Mouse (Mus musculus): ENCODE measurements at regions not wholly inside any gene's neighbourhood (a gene's known extent, or its start where the extent isn't known, plus 50 kb on each side); places are given as distances from the start of the nearest gene placed in this dataset.
A peak's percentile ranks its signal among the peaks of the same experiment; 100 is the strongest.

DNA sequence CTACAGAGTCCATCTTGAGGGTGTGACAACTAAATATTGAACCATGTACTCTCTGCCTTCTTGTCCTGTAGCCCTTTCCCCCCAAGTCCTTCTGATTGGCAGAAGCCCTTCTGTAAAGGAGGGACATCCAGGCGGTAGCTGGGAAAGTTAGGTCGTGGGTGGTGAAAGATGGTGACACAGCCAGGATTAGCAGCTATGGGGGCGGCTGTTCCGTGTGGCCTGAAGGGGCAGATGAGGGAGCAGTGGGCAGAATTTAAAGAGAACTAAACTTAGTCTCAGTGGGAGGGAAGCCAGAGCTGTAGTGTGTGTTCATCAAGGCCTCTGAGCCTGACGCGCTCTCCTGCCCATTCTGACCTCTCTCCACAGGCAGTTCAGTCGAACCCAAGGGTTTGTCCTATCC lies 450.6 kb downstream of the Vrk1 start:
- WGBS = 79% methylated on average over 7 of the region's 7 CpGs
- no peaks in the 10 kb centered on the region for H3K9me3 ChIP-seq (replicated peaks)
- H3K4me1 ChIP-seq = peaks cover 47% of the 10 kb centered on the region
- H3K36me3 ChIP-seq = no peaks in the 10 kb centered on the region
- H3K4me3 ChIP-seq = no peak overlapping the region
- peaks cover 35% of the 10 kb centered on the region for H3K27me3 ChIP-seq (ENCODE audit: low read depth, poor library complexity, severe bottlenecking)
- H3K27ac ChIP-seq (replicated peaks) = peak overlapping the region; percentile 85
- no peak for DNase-seq (ENCODE audit: low spot score)

DNA sequence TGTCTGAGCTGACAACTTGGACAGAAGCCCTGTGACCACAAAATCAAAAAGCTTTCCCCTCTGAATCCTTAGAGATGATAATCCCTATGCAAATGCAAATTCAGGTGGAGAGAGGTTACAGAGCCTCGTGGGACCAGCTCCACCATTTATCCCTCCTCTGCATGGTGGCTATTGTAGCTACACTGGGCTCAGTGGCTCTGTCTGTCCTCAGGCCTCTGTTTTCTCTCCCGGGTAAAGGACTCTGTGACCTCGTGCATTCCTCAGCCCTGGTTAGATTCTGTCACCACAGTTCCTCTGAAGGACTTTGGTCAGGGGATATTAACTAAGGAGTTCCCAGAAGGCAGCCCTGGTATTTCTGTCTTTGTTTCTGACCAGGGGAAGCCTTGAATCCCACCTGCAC lies 452.3 kb downstream of the Vrk1 start:
- Histone ChIP-seq H3K27ac (replicated peaks) (peak overlapping the region; percentile 85), H3K4me1 (peaks cover 48% of the 10 kb centered on the region), H3K4me3 (no peak overlapping the region), H3K27me3 (ENCODE audit: low read depth, poor library complexity, severe bottlenecking) (peaks cover 28% of the 10 kb centered on the region), H3K36me3 (no peaks in the 10 kb centered on the region), H3K9me3 (replicated peaks) (no peaks in the 10 kb centered on the region)
- peak; percentile 59 for DNase-seq (ENCODE audit: low spot score)
- WGBS = 3% methylated on average over 3 of the region's 3 CpGs

DNA sequence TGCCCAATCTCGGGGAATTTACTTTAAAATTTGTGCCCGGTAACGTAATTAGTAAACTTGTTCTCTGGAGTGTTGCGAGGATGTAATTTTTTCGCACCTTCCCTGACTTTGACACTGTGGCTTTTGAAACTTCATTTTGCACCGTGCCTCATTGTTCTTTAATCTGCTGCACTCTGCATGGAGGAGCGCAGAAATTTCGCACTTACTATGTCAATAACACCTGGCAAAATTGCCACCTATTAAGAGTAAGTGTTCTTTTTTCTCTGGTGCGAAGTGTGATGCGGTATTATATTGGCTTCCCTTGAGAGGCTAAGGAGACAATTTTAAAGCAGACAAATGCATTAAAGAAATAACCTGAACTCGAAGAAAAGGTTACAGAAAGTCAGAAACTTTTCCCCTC lies 454.7 kb downstream of the Vrk1 start:
- peaks cover 16% of the 10 kb centered on the region for H3K27me3 ChIP-seq (ENCODE audit: low read depth, poor library complexity, severe bottlenecking)
- no peak overlapping the region for H3K4me3 ChIP-seq
- WGBS = 51% methylated on average over 11 of the region's 11 CpGs
- H3K9me3 ChIP-seq (replicated peaks) = no peaks in the 10 kb centered on the region
- DNase-seq (ENCODE audit: low spot score) = no peak
- peak overlapping the region; percentile 76 for H3K27ac ChIP-seq (replicated peaks)
- H3K4me1 ChIP-seq = peaks cover 65% of the 10 kb centered on the region
- no peaks in the 10 kb centered on the region for H3K36me3 ChIP-seq

DNA sequence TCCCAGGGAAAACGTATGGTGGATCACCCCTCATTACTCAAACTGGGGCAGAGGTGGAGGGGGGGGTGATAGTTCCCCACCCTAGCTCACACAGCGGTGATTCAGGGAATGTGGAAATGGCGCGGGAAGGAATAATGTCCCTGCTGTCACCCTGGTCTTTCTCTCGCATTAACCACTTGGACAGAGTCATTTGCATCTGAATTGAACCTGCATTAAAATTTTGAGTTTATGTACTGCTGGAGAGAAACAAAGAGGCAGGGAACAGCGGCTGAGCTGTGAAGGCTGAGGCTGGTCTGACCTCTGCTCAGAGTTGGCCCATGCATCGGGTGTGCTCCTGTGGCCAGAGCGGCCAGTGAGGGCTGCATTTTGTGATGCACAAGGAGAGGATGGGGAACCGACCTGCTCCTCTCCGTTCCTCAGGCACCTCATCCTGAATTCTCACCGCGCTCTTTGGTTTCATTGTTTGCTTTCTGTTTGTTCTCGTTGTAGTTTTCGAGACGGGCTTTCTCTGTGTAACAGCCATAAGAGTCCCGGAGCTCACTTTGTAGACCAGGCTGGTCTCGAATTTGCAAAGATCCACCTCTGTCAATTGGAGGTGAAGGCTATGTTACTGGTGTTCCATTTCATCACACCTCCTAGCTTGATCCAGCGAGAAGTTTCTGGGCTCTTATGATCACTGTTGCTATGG lies 458.3 kb downstream of the Vrk1 start:
- peak overlapping the region; percentile 70 for H3K27ac ChIP-seq (replicated peaks)
- H3K4me1 ChIP-seq = peaks cover 50% of the 10 kb centered on the region
- no peak overlapping the region for H3K4me3 ChIP-seq
- H3K36me3 ChIP-seq = no peaks in the 10 kb centered on the region
- H3K27me3 ChIP-seq (ENCODE audit: low read depth, poor library complexity, severe bottlenecking) = peaks cover 16% of the 10 kb centered on the region
- no peaks in the 10 kb centered on the region for H3K9me3 ChIP-seq (replicated peaks)
- 51% methylated on average over 18 of the region's 18 CpGs for WGBS
- DNase-seq (ENCODE audit: low spot score) = peak; percentile 31

DNA sequence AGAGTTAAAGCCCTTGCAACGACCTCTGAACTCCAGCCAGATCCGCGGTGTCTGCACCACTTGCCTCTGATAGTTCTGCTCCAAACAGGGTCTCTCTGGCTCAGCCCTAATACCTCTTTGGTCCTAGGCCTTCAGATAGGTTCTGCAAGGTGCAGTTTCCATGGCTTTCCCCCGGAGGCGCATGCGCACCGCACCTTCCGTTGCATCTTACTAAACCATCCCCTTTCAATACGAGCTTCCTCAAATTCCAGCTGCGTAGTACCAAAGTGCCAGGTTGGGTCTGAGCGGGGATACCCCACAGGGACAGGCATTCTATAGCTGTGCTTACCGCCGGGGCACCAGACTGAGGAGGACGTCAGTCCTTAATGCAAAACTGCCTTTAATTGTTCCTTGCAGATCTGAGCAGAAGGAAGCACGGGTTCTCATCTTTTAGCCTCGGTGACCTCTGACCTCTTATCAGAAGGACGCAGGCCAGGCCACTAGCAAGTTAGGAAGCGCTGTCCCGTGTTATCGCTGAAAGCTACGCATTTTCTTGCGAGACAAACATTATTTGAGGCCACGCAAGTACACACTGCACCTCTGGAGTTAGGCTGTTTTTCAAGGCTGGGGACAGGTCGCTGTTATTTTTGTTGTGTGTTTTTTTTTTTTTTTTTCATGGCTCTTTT lies 464.6 kb downstream of the Vrk1 start:
- Histone ChIP-seq H3K4me1 (peaks cover 62% of the 10 kb centered on the region), H3K4me3 (peak overlapping the region; percentile 36), H3K27ac (replicated peaks) (peak overlapping the region; percentile 68), H3K9me3 (replicated peaks) (no peaks in the 10 kb centered on the region), H3K27me3 (ENCODE audit: low read depth, poor library complexity, severe bottlenecking) (peaks cover 49% of the 10 kb centered on the region), H3K36me3 (no peaks in the 10 kb centered on the region)
- WGBS = 7% methylated on average over 24 of the region's 24 CpGs
- peak; percentile 57 for DNase-seq (ENCODE audit: low spot score)

DNA sequence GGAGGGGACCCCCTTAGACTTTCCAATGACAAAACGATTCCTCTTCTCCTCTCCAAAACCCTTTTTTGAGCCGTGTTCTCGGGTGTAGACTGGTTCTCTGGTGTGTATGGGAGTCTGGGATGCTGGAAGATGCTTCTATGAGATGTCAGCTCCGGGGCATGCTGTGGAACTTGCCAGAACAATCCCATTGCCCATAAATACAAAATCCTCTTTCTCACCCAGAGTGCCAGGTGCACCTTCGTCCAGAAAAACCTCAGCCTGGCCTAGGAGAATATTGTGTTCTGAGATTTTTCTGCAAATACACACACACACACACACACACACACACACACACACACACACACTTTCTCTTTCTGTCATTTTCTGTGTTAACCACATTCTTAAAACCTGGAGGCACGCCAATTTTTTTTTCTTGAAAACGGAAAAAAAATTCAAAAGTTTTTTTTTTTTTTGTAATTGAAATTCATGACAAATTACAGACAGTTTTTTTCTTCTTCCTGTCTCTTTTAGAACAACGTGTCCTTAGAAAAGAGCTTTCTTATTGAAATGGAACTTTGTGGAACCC lies 465.5 kb downstream of the Vrk1 start:
- WGBS = 68% methylated on average over 8 of the region's 8 CpGs
- Histone ChIP-seq H3K9me3 (replicated peaks) (no peaks in the 10 kb centered on the region), H3K36me3 (no peaks in the 10 kb centered on the region), H3K4me3 (no peak overlapping the region), H3K4me1 (peaks cover 68% of the 10 kb centered on the region), H3K27me3 (ENCODE audit: low read depth, poor library complexity, severe bottlenecking) (peaks cover 59% of the 10 kb centered on the region), H3K27ac (replicated peaks) (no peak overlapping the region)
- no peak for DNase-seq (ENCODE audit: low spot score)

DNA sequence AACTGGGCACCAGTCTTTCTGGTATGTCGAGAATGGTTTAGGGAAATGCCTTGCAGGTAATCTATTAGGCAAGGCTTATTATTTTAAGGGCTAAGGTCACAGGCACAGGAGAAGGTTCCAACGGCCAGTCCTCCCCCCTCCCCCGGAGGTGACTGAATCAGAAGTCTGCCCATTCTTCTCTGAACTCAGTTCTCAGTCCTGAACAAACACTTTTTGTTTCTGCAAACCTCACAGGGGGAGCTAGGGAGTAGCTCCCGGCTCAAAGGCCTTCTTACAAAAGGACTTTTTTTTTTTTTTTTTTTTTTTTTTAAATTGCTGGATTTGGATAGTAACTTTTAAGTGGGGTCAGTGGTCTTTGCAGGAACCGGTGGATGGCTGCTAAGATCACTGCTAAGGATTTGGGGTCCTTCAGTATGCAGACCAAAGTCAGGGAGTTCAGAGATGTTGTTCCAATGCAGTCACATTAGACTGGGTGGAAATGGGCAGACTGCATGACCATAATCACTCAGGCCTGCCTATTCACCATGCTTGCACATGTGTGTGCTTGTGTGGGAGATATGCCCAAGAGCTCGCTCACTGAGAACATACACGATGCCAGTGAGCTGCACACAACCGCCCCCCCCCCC lies 467.1 kb downstream of the Vrk1 start:
- peak overlapping the region; percentile 57 for H3K27ac ChIP-seq (replicated peaks)
- 14% methylated on average over 8 of the region's 8 CpGs for WGBS
- H3K27me3 ChIP-seq (ENCODE audit: low read depth, poor library complexity, severe bottlenecking) = peaks cover 74% of the 10 kb centered on the region
- H3K4me1 ChIP-seq = peaks cover 84% of the 10 kb centered on the region
- no peak overlapping the region for H3K4me3 ChIP-seq
- no peaks in the 10 kb centered on the region for H3K36me3 ChIP-seq
- no peak for DNase-seq (ENCODE audit: low spot score)
- no peaks in the 10 kb centered on the region for H3K9me3 ChIP-seq (replicated peaks)

DNA sequence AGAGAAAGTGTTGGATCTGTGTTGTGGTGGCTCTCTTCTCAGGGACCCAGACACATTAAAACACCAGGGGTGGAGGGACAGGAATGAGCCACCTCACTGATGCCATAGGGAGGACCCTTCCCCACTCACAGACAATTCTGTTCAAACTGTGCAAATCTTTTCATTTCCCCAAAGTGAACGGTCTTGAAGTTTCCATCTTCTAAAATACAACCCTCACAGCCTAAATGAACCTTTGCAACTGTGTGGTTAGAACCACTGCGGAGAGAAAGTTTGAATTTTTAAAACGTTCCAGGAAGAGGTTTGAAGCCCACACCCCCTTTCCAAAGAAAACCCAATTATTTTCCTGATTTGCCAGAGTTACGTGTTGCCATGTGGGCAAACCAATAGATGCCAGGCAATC lies 467.7 kb downstream of the Vrk1 start:
- Histone ChIP-seq H3K4me3 (peak overlapping the region; percentile 52), H3K4me1 (peaks cover 90% of the 10 kb centered on the region), H3K27me3 (ENCODE audit: low read depth, poor library complexity, severe bottlenecking) (peaks cover 80% of the 10 kb centered on the region), H3K9me3 (replicated peaks) (no peaks in the 10 kb centered on the region), H3K27ac (replicated peaks) (peak overlapping the region; percentile 61), H3K36me3 (no peaks in the 10 kb centered on the region)
- DNase-seq (ENCODE audit: low spot score) = no peak
- 18% methylated on average over 4 of the region's 4 CpGs for WGBS

DNA sequence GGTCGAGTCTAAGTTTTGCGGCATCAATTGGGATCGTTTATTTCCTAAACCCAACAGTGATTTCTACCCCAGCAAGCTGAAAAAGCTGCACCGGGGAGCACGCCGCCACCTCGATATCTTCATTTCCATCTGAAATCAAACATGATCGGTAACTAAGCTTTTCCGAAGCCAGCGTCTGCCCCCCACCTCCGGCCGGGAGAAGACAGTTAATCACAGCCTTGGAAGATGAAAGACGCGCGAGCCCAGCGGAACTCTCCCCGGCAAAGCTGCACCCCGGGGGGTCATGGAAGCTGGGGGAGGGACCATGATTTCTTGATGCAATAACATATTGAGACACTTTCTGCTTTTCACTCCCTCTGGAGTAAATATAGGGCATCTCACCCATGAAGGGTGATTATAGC lies 468.4 kb downstream of the Vrk1 start:
- no peaks in the 10 kb centered on the region for H3K36me3 ChIP-seq
- peaks cover 95% of the 10 kb centered on the region for H3K4me1 ChIP-seq
- no peaks in the 10 kb centered on the region for H3K9me3 ChIP-seq (replicated peaks)
- peaks cover 85% of the 10 kb centered on the region for H3K27me3 ChIP-seq (ENCODE audit: low read depth, poor library complexity, severe bottlenecking)
- DNase-seq (ENCODE audit: low spot score) = peak; percentile 56
- under 1% methylated on average over 18 of the region's 18 CpGs for WGBS
- peak overlapping the region; percentile 52 for H3K4me3 ChIP-seq
- peak overlapping the region; percentile 61 for H3K27ac ChIP-seq (replicated peaks)

DNA sequence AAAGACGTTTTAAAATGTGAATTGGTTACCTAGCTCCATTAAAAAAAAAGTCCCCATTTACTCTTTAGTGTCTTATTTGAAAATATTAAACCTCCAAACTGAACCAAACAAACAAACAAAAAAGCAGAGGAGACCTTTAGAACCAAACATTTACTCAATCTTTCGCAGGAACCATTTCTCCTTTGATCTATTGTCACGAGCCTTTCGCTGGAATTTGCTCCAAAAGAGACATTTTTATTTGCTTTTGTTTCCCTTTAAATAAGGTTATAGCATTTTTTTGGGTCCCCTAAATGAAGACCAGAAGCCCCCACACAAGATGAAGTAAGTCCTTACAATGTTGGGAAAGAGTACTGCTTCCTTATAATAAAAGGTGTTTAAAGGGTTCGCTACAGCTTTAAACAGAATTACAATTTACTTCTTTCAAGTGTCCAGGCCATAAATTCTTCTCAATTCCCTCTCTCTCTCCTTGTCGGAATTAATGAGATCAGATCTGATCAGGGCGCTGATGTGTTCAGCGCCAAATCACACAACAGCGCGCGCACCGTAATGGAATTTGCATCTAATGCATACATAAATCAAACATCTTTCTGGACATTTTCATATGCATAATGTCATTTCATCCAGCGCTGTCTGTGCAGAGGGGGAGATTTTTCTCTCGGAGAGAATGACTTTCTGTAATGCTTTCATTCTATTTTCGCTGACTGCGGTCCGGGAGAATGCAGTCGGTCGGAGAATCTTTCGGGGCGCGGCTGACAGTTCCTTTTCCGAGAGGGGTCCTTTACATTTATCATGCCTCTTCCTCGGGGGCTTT lies 469.2 kb downstream of the Vrk1 start:
- Histone ChIP-seq H3K9me3 (replicated peaks) (no peaks in the 10 kb centered on the region), H3K36me3 (no peaks in the 10 kb centered on the region), H3K4me1 (peaks cover 89% of the 10 kb centered on the region), H3K4me3 (peak overlapping the region; percentile 52), H3K27me3 (ENCODE audit: low read depth, poor library complexity, severe bottlenecking) (peaks cover 78% of the 10 kb centered on the region), H3K27ac (replicated peaks) (peak overlapping the region; percentile 33; the same call in 1 of the 2 replicates)
- DNase-seq (ENCODE audit: low spot score) = peak; percentile 49
- WGBS = under 1% methylated on average over 24 of the region's 24 CpGs

DNA sequence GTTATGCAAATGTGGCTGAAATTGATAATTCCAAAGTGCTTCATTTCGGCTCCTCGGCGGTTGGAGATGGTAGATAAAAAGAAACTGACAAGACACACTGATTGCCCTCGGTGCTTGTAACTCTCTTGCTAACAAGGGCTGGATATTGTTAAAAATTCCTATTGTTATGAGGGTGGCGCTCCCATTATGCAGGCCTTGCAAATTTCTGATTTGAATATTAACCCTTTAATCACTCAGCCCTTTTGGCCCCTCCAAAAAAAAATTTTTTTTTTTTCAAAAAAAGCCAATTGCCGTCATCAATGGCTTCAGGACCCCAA lies 469.8 kb downstream of the Vrk1 start:
- Histone ChIP-seq H3K4me3 (peak overlapping the region; percentile 52), H3K27ac (replicated peaks) (0 out of 2 replicates have a peak overlapping the region, but pooled peaks have one; percentile 33), H3K4me1 (peaks cover 83% of the 10 kb centered on the region), H3K27me3 (ENCODE audit: low read depth, poor library complexity, severe bottlenecking) (peaks cover 78% of the 10 kb centered on the region), H3K9me3 (replicated peaks) (no peaks in the 10 kb centered on the region), H3K36me3 (no peaks in the 10 kb centered on the region)
- 6% methylated on average over 6 of the region's 6 CpGs for WGBS
- no peak for DNase-seq (ENCODE audit: low spot score)

DNA sequence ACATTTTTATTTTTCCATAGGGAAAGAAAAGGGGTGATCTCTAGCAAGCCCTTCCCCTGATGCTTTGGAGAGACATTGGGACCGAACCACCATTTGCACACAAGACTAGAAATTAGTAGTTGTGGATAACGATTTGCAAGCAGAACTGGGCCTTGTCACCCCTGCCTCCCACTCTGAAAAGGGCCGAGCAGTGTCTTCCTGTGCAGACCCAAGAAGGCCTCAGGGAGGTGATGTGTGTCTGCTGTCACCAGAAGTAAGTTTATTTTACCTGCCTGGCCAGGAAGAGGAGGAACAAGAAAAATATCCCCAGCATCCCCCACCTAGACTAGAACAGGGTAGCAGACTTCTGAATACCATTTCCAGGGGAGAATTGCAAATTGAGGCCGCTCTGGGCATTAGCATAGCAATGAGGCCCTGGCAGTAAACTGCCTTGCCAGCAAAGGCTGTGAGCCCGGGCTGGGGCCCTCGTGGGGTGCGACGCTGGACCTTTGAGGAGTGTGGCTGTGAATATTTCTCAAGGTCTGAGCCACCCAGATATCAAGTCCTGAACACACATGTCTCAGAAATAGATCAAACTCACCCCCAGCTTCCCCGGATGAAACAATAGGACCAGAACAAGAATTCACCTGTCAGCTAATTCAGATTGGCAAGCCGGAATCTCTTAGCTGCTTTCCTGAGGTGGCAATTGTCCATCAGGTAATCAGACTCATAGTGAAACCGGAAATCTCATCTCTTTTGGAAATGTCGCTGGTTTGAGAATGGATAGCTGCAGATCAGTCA lies 470.4 kb downstream of the Vrk1 start:
- Histone ChIP-seq H3K4me1 (peaks cover 77% of the 10 kb centered on the region), H3K4me3 (0 out of 2 replicates have a peak overlapping the region, but pooled peaks have one; percentile 7), H3K27ac (replicated peaks) (peak overlapping the region; percentile 69), H3K9me3 (replicated peaks) (no peaks in the 10 kb centered on the region), H3K36me3 (no peaks in the 10 kb centered on the region), H3K27me3 (ENCODE audit: low read depth, poor library complexity, severe bottlenecking) (peaks cover 72% of the 10 kb centered on the region)
- peak; percentile 41 for DNase-seq (ENCODE audit: low spot score)
- 17% methylated on average over 12 of the region's 12 CpGs for WGBS

Data from midbrain, embryonic 10.5 days (tissue).